Mouse (Mus musculus) effector memory CD4-positive, alpha-beta T cell, adult 5 months (primary cell): ENCODE data around the gene Cryab. TPM values are rescaled to one million over a fixed set of nuclear protein-coding genes. Genes with fewer than 3 reads are reported as not detected.

Experiments
- polyA plus RNA-seq: library from polyadenylated mRNA; unstranded; fragments of 100-300 nt; shearing (Covaris generic); gene quantifications from one replicate; pipeline ENCODE4 v1.2.1, GENCODE M21; 2017

The Cryab gene
- not detected for polyA plus RNA-seq

GRCm38 (mm10) chr9:50751323-50751722 lies at the start of gene Cryab:
Gene Cryab (plus strand): TSS chr9:50751325.

GRCm38 (mm10) chr9:50738914-50739870 lies 11.9 kb upstream of the Cryab start, which contains the start of gene Dixdc1:
Gene Dixdc1 (minus strand): TSS chr9:50739517.

GRCm38 (mm10) chr9:50746214-50746677 lies 4.9 kb upstream of the Cryab start, which contains the start of gene 2310030G06Rik:
Gene 2310030G06Rik (minus strand): TSS chr9:50746536.

GRCm38 (mm10) chr9:50752054-50752602 lies 1.0 kb downstream of the Cryab start, which contains the start of gene Hspb2:
Gene Hspb2 (minus strand): TSS chr9:50752354.

GRCm38 (mm10) chr9:50768107-50769002 lies 17.2 kb downstream of the Cryab start, which contains the start of gene Fdxacb1:
Gene Fdxacb1 (plus strand): TSS chr9:50768236.

GRCm38 (mm10) chr9:50774991-50775612 lies 24.0 kb downstream of the Cryab start, which contains the start of the genes Alg9 and 1110032A03Rik:
Gene Alg9 (plus strand): TSS chr9:50775019.
Gene 1110032A03Rik (minus strand): TSS chr9:50775520.

Other genes with a start within 250 kb of the Cryab start
- 52.5 TPM for gene Pts, start 222.6 kb upstream of the Cryab start, polyA plus RNA-seq
- 3.7 TPM for gene Il18, start 196.5 kb upstream of the Cryab start, polyA plus RNA-seq
- gene Bco2, start 196.1 kb upstream of the Cryab start, polyA plus RNA-seq = 0.17 TPM
- not detected for gene Tex12, start 190.0 kb upstream of the Cryab start, polyA plus RNA-seq
- 80.5 TPM for gene Sdhd, start 147.5 kb upstream of the Cryab start, polyA plus RNA-seq
- 54.4 TPM for gene Timm8b, start 147.4 kb upstream of the Cryab start, polyA plus RNA-seq
- gene Pih1d2, start 134.0 kb upstream of the Cryab start, polyA plus RNA-seq = not detected
- 23.9 TPM for gene Nkapd1, start 133.9 kb upstream of the Cryab start, polyA plus RNA-seq
- 33.5 TPM for gene Dlat, start 91.5 kb upstream of the Cryab start, polyA plus RNA-seq
- not detected for gene Dixdc1, start 11.8 kb upstream of the Cryab start, polyA plus RNA-seq
- not detected for gene 2310030G06Rik, start 4.8 kb upstream of the Cryab start, polyA plus RNA-seq
- not detected for gene Hspb2, start 1.0 kb downstream of the Cryab start, polyA plus RNA-seq
- gene Fdxacb1, start 16.9 kb downstream of the Cryab start, polyA plus RNA-seq = 9.1 TPM
- gene Alg9, start 23.7 kb downstream of the Cryab start, polyA plus RNA-seq = 19.0 TPM
- gene 1110032A03Rik, start 24.2 kb downstream of the Cryab start, polyA plus RNA-seq = 10.6 TPM
- gene Ppp2r1b, start 94.0 kb downstream of the Cryab start, polyA plus RNA-seq = 51.8 TPM